Mouse (Mus musculus) layer of hippocampus, adult 18-20 months (tissue): ENCODE data around the gene Wrnip1. TPM values are rescaled to one million over a fixed set of nuclear protein-coding genes. Genes with fewer than 3 reads are reported as not detected.

Source experiments
- DNase-seq, 2 experiments: peaks; one replicate each; pipeline ENCODE4 v3.0.0; 2022; ENCODE audit warnings: low spot score in 2 of 2
- long read RNA-seq: library from polyadenylated mRNA; stranded (forward); transcript quantifications from one replicate; pipeline ENCODE4 v2.0.0, GENCODE M21; 2021
- total RNA-seq, 2 experiments: library from RNA; stranded (reverse); gene quantifications; 2 replicates each; pipeline ENCODE4 v1.2.3; 2021

Wrnip1 gene
- total RNA-seq: 10 to 100 TPM; 58.0 to 64.3 TPM
- long read RNA-seq, transcript Wrnip1-201 (7 exons, 2,633 nt): major isoform, 110 of 119 reads
- long read RNA-seq, partial matches to known transcripts: 2 of 119 reads
- long read RNA-seq, other reads (novel, unspliced or antisense): 7 of 119 reads

DNA sequence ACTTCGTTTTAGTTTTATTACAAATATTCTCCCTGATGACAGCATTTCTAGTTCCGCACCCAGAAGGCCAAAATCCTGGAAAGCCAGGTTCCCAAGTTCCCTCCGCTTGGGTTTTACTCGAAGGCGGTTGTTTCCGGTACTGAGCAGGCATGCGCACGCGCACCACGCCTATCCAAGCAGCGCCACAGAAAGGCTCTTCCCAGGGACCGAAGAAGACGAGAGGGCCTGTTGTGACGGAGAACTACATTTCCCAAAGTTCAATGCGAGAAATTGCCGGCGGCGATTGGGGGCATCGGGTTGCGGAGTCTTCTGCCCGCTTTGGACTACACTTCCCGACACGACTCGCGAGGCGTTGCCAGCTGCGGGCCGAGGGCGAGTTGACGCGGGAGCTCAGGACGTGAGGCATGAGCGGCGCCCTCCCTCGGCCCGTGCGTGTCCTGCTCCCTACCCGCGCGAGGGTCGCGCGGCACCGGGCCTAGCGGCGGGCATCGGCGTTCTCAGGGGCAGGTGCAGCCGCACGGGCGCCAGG is at the start of gene Wrnip1:
Gene Wrnip1, plus strand, starts transcription at position 346 of the 529 bp plus-strand sequence.
- peak; percentile 99 for DNase-seq

DNA sequence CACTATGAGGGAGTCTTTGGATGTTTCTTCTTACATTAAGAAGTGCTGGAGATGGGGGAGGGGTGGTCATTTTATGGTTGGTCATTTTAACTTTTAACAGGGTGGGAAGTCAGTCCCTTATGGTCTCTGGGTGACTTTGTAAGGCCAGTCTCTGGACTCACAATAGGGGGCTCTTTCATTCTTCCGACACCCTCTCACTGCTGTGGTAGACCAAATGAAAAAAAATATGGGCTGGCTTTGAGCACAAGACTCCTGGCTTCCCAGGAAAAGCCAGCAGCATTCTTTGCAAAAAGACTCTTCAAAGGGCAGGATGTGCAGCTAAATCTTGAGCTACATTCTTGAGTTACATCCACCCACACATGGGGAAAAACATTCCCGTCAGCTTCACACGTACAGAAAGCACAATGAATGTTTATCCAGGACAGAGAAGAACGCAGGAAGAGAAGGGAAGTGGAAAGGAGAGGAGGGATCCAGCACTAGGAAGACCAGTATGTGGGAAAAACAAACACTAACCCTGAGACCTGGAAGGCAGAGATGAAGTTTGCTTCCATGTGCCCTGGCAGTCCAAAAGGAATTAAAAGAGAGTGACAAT is 49.7 kb upstream of the Wrnip1 start:
- no peak for DNase-seq

DNA sequence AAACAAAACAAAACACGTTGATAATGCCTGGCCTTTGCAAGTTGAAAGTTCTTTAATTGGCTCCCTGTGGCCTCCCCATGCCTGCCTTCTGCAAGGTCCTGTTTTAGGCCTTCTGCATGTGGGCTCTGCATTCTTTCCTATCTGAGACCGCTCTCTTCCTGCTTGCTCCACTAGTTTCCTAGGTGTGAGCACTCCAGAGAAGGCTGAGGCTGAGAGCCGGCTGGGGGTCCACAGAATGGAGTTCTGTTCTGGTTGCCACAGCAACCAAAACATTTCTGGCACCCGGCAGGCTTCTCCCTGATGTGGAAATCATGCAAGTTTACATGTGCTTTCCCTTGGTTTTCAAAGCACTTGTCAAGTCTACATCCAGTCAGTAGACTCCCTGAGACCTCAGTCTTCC is 42.8 kb upstream of the Wrnip1 start:
- DNase-seq: no peak

DNA sequence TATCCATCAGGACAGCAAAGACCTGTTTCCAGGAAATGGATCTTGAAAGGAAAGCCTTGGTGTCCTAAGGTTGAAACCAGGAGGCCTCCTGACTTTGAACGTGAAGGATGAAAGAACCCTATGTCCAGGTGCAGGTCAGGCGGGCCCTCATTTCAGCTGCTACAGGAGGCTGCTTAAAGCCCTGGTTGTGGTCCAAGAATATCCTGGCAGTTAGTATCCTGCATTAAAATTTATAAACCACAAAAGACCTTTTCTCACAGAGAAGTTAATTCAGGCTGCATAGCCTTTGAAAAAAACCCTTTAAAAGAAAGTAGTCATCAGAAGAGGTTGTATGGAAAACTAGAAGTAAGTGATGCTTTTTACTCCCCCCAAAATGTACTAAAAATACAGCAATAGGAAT is 41.0 kb upstream of the Wrnip1 start:
- no peak for DNase-seq

DNA sequence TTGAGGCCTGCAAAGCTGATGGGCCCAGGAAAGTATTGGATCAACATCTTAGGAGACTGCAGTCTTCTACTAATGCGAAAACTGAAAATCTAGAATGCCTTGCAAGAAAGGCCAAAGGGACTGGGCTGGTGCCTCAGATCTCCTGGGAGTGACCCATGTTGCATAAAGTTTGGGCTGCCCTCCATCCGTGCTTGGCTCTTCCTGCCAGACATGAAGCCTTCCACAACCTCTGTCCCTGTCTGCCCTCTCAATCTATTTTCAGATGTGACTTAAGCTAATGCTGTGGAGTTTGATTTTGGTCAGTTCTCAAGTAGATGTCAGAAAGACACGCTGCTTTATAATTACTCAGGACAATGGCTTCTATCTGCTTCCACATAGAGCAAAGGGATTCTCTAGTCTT is 38.7 kb upstream of the Wrnip1 start:
- no peak for DNase-seq

DNA sequence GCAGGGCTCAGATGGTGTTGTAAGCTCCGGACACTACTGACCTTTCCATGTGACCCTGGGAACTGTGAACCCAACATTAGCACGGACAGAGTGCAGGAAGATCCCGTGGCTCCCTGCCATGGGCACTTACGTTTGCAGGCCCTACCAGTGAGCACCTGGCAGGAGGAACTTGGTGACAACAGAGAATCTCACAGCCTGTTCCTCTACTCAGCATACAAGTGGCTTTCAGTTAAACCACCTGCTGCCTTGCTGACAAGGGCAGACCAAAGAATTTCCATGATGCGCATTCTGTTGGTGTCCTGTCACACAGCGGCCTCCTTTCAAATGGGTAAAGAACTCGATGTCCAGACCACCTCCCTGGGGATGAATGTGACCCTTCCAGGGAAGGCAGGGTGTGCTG is 37.4 kb upstream of the Wrnip1 start:
- no peak for DNase-seq

DNA sequence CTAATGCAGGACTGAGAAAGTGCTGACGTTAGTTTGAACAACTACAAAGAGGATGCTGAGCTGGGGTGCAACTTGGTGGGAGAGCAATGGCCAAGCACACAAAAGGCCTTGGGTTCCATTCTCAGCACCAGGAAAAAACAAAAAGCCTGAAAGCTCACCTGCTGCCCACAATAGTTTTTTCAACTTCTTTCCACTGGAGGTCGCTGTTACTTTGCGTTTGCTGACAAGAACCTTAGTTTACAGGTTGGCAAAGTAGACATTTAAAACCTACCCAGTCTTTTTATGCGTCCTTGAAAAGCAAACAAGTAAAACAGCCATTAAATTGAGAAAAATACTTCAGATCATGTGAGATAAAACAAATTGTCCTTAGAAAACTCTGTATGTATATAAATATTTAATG is 33.7 kb upstream of the Wrnip1 start:
- DNase-seq: peak; percentile 5 to 65

DNA sequence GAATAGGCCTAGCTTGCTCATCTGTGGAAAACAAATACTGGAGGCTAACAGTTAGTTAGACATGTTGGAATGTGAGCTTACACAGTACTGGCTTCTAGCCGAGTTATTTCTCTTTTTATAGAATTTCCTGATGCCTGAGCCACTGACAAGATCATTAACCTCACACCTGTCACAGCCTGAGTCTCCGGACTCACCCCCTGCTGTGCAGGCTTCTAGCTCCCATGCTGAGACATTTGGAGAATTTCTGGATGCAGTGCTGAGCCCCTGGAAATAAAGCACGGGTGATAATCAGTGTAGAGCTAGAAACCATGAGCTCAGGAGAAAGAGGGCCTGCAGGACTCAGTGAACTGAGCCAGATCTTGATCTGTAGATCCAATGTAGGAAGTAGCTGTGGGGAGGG is 31.9 kb upstream of the Wrnip1 start:
- DNase-seq: no peak

DNA sequence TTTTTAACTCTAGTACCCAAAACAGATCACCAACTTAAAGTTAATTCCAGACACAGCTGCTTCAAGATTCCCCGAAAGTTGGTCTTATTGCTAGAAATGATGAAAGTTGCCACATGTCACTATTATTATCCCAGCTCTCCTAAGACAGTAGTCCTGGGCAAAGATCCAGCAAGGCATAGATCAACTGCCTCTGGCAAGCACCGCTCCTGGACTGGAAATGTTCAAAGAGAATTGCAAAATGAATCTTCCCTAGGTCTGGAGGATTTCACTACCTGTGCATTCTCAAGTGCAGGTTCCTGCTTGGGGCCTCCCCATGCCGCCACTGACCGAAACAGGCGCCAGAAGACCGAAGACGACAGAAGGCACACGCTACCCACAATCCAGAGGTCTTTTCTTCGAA is 25.9 kb upstream of the Wrnip1 start:
- DNase-seq: no peak

DNA sequence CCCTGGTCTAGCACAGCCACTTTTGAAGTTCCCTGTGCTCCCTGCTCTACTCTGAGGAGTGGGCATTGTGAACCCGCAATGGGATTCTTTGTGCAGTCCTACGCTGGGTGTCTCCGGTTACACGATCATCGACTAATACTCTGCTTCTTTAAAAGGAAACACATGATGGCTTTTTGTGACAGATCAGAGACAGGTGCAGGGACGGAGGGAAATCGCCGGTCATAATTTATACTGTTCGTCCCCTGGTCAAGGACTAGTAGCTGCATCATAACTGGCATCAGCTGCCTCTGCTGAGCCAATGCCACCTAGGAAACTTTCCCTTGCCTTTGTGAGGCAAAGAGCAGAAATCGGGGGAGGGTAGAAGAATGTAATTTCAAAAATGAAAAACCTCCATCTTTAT is 25.5 kb upstream of the Wrnip1 start:
- DNase-seq: no peak

DNA sequence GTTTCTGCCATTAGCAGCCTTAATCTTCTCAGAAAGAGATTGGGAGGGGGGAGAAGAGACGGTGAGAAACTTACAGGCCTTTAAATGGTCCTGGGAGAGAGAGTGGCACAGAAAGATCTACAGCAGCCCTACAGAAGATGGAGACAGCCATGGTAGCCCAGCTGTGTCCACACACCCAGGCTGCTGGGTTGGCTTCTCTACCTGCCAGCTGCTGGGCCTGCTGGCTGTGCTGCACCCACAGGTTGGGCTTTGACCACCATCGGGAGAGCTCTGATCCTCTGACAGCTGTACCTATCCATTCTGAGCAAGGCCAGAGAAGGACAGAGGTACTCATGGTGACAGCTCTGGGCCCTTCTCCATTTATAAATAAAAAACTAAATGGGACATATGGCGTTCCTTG is 23.0 kb upstream of the Wrnip1 start:
- DNase-seq: no peak

DNA sequence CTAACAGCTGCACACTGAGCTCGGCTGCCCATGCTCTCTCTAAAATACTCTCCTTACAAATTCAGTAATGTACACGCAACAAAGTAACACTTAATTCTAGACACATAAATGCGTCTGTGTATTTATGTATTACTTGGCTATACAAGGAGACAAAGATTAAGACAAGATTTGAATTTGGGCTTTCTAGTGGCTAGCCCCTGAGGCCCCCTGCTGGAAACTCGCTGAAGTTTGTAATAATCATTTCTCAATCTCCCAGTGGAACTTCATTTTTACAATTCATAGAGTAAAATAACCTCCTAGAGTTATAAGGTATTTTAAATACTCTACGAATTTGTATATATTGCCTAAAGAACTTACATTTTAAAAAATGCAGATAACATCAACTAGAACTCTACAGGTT is 18.8 kb upstream of the Wrnip1 start:
- DNase-seq: no peak

DNA sequence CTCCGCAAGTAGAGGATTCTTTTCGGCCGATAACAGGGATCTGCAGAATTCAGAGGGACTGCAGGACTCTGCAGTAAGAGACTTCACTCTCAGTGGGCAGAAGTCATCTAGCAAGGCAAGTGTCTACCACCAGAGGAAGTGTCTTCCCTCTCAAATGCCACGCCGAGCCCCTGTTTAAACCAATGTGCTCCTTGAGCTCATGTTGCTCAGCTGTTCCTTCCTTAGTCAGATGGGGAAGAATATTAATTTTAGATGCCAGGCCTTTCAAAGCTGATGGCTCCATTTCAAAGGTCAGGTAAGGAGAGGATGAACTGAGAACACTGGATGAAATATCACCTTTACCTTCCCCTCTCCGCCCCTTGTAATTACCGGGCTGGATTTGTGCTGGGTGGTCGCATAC is 18.0 kb upstream of the Wrnip1 start, which contains the start of gene Mylk4:
Gene Mylk4, minus strand, starts transcription at position 139 of the 400 bp plus-strand sequence.
- no peak for DNase-seq

DNA sequence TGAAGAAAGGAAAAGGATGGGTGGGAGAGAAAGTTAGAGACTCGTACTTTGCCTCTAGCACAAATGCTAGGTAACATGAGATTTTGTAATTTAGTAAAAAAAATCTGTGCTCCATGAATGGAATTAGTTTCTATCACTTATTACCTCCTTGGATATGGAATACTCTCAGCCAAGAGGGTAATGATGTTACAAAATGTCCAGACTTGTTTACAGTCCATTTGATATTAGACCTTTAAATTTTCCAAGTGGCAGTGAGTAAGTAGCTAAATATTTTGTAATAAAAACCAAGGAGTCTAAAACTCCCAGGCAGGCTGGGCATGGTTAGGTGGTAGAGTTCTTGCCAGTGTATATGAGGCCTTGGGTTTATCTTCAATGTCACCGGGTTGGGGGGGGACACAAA is 14.3 kb upstream of the Wrnip1 start:
- no peak for DNase-seq

DNA sequence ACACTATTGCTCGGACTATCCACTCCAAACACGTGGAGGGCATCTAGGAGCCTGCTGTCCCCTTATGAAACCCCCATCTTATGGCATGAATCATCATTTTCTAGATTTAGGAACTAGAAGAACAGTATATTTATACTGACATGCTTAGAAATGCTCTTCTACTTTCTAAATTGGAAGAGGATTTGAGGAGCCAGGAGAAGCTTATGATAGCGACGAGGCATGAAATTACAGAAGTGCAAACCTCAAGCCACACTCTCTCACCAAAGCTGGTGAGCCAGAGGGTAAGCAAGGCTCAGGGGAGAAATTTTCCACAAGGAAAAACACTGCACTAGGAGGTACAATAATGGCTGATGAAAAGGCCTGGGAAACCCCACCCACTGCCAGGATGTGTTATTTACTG is 12.1 kb upstream of the Wrnip1 start:
- no peak for DNase-seq

DNA sequence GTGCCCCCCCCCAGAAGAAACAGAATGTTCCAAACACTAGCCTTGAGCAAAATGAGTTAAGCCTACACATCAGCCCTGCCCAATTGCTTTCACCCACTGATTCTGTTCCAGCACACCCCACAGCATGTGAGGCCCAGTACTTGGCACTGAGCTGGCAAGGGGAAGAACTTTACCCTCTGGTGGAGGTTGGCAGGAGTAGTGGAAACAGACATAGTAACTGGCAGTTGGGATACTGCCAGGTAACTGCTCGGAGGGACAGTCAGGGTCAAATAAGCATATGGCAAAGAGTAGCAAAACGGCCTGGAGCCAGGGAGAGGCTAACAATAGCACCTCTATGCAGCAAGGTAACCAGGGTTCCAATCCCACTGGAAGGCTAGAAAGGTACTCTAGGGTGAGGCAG is 7.2 kb upstream of the Wrnip1 start:
- no peak for DNase-seq

DNA sequence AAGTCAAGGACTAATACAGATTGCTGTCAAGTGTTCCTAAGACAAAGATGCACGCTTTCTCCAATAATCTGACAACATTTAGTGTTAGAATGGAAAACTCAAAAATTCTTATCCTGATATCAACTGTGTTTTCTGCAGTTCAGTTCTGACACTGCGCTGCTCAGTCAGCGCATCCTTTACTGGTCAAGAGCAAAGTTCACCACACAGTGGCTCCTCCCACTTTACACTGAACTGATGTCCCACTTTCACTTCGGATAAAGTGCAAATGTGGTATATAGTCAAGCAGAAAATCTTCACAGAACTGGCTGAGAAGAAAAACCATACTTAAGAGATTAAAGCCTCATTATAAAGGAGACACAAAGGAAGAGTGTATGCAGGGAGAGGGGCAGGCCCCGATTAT is 6.7 kb upstream of the Wrnip1 start:
- DNase-seq: no peak

DNA sequence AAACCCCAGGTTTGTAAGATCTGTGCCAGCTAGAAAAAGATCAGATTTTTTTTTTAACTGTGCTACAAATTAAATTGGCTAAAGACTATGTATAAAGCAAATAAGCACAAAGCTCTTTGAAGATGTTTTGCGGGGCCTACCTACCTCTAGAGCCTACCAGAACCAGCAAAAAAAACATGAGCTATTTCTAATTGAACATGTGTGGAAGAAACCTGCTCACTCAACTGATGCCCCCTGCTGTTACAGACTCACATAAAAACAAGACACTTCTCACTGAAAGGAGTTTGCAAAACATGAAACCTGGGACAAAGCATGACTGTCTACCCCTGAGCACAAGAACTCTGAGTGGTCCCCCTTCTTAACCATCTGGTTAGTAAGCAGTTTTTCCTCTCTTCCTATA is 4.8 kb upstream of the Wrnip1 start:
- DNase-seq: no peak

DNA sequence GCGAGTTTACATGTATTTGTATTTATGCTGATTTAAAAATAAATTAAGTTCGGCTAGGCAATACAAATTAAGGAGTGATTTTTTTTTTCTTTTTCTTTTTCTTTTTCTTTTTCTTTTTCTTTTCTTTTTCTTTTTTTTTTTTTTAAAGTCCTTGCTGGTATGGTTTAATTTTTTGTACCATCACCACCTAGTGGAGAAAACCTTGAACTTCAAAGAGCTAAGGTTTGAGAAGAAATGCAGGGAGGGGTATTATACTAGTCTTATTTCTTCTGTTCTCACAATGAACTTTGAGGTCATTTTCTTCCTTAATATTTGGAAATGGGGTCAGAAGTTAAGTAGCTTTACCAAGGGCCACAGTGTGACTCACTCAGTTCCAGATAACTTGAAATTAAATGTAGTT is 2.7 kb upstream of the Wrnip1 start:
- DNase-seq: no peak

DNA sequence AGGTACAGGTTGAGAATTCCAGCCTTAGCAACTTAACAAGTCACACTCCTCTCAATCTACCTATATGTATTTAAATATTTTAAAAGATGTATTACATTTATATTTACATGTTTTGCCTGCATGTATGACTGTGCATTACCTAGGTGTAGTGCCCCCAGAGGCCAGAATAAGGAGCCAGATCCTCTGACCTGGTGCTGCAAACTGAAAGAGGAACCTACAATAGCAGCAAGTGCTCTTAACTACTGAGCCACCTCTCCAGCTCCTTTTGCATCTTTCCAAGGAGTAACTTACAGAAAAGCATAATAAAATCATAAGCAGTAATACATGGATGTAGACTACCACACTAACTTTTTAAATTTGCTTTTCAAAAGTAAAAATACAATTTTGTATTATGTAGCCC is 979 bp upstream of the Wrnip1 start:
- no peak for DNase-seq

DNA sequence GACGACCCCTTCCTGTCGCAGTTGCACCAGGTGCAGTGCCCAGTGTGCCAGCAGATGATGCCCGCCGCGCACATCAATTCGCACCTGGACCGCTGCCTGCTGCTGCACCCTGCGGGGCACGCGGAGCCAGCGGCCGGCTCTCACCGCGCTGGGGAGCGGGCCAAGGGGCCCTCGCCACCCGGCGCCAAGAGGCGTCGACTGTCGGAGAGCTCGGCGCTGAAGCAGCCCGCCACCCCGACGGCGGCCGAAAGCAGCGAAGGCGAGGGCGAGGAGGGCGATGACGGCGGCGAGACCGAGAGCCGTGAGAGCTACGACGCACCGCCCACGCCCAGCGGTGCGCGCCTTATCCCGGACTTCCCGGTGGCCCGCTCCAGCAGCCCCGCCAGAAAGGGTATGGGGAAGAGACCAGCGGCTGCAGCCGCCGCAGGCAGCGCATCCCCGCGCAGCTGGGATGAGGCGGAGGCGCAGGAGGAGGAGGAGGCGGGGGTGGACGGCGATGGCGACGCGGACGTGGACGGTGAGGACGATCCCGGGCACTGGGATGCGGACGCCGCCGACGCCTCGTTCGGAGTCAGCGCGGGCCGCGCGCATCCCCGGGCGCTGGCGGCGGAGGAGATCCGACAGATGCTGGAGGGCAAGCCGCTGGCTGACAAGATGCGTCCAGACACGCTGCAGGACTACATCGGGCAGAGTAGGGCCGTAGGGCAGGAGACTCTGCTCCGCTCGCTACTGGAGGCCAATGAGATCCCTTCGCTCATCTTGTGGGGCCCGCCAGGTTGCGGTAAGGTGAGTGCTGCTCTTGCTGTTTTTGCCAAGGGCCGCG is 632 bp downstream of the Wrnip1 start, which contains the start of gene D930007J09Rik:
Gene D930007J09Rik, minus strand, starts transcription at position 591 of the 823 bp plus-strand sequence.
- DNase-seq: peak; percentile 38 to 53

DNA sequence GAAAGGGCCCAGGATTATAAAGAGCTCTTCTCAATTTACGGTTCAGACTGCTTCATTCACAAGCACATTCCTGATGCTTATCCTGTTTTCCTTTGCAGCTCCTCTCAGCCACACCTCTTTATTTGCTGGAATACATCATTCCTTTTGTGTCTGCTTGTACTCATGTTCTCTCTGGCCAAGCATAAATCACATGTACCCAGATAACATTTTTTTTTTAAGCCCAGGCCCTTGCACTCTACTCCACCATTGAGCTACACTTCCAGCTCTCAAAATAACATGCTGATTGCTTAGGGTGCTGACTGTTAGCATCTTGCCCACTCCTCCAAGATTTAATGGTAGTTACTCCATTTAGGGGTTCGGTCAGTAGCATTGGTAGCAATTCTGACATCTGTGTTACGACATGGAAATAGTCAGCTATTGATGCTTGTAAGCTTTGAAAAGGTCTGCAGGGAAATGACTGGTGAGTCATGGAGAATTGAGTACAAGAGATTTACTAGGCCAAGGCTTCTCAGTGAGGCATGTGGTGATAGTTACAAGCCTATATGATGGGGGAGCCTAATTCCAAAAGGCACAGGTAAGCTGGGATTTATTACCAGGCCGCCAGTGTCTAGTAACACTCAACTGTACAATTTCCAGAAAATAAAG is 2.0 kb downstream of the Wrnip1 start:
- DNase-seq: no peak
